Mouse (Mus musculus) limb, embryonic 10.5 days (tissue): ENCODE data around the gene Haus3. TPM values are rescaled to one million over a fixed set of nuclear protein-coding genes. Genes with fewer than 3 reads are reported as not detected.

Experiments used
- DNase-seq: peaks from one replicate; pipeline ENCODE4 v3.0.0-alpha.2; 2017; ENCODE audit warnings: low spot score
- H3K27ac ChIP-seq: fragments of 300-500 bp; sonication (generic); 2 replicates; pipeline ENCODE4 v1.5.1; 2016; ENCODE audit warnings: mild to moderate bottlenecking
- H3K27me3 ChIP-seq: fragments of 300-500 bp; sonication (generic); 2 replicates; pipeline ENCODE4 v1.6.1; 2016; ENCODE audit warnings: low read depth, mild to moderate bottlenecking; ENCODE audit not compliant: poor library complexity, severe bottlenecking
- H3K36me3 ChIP-seq: fragments of 300-500 bp; sonication (generic); 2 replicates; pipeline ENCODE4 v1.6.1; 2016; ENCODE audit warnings: mild to moderate bottlenecking, moderate library complexity
- H3K4me1 ChIP-seq: fragments of 300-500 bp; sonication (generic); 2 replicates; pipeline ENCODE4 v1.6.1; 2016
- H3K4me3 ChIP-seq: fragments of 300-500 bp; sonication (generic); 2 replicates; pipeline ENCODE4 v1.5.1; 2016; ENCODE audit warnings: mild to moderate bottlenecking, moderate library complexity
- H3K9me3 ChIP-seq: fragments of 300-500 bp; sonication (generic); replicated peaks from 2 replicates; pipeline ENCODE4 v1.6.1; 2016; ENCODE audit warnings: mild to moderate bottlenecking
- WGBS: fragments of 180-500 bp; shearing (Covaris S2); methylation state at CpG from one replicate; pipeline ENCODE4 v1.1.7; 2016; 5-methylcytosine and 5-hydroxymethylcytosine counted together
- polyA plus RNA-seq: library from polyadenylated mRNA; unstranded; fragments of >200 nt; fragmentation: Nextera tagmentation; extraction: Ambion mirVana; gene quantifications from 2 replicates; pipeline ENCODE4 v1.2.1, GENCODE M21; 2016

Gene Haus3
- polyA plus RNA-seq, 1 experiment from 2014 or later: 58.0 TPM

GRCm38 (mm10) chr5:34148476-34148875, 20.9 kb downstream of the Haus3 start:
- H3K9me3 ChIP-seq: no peaks in the 10 kb centered on the region
- no peak overlapping the region for H3K27ac ChIP-seq
- H3K4me3 ChIP-seq: no peak overlapping the region
- peaks cover 18% of the 10 kb centered on the region for H3K36me3 ChIP-seq
- no peaks in the 10 kb centered on the region for H3K4me1 ChIP-seq
- no peaks in the 10 kb centered on the region for H3K27me3 ChIP-seq
- DNase-seq: no peak

GRCm38 (mm10) chr5:34147554-34147953, 21.8 kb downstream of the Haus3 start:
- Histone ChIP-seq H3K27ac (no peak overlapping the region), H3K27me3 (no peaks in the 10 kb centered on the region), H3K4me1 (no peaks in the 10 kb centered on the region), H3K9me3 (no peaks in the 10 kb centered on the region), H3K4me3 (no peak overlapping the region), H3K36me3 (peaks cover 9% of the 10 kb centered on the region)
- WGBS: 88% methylated on average over 3 of the region's 3 CpGs
- no peak for DNase-seq

- no peaks in the 10 kb centered on the region for H3K9me3 ChIP-seq
- no peaks in the 10 kb centered on the region for H3K4me1 ChIP-seq
- H3K36me3 ChIP-seq: no peaks in the 10 kb centered on the region
- H3K4me3 ChIP-seq: no peak overlapping the region
- WGBS: 6% methylated on average over 1 of the region's 1 CpGs
- no peaks in the 10 kb centered on the region for H3K27me3 ChIP-seq
- peak; percentile 31 for DNase-seq
- H3K27ac ChIP-seq: no peak overlapping the region
These were observed 29.6 kb downstream of the Haus3 start for GRCm38 (mm10) chr5:34139751-34140150.

- Histone ChIP-seq H3K4me1 (no peaks in the 10 kb centered on the region), H3K27ac (no peak overlapping the region), H3K9me3 (no peaks in the 10 kb centered on the region), H3K4me3 (no peak overlapping the region), H3K27me3 (no peaks in the 10 kb centered on the region), H3K36me3 (no peaks in the 10 kb centered on the region)
- DNase-seq: no peak
- 83% methylated on average over 2 of the region's 2 CpGs for WGBS
These were observed 36.6 kb downstream of the Haus3 start for GRCm38 (mm10) chr5:34132731-34133130.

GRCm38 (mm10) chr5:34124131-34124530, 45.2 kb downstream of the Haus3 start:
- H3K36me3 ChIP-seq: no peaks in the 10 kb centered on the region
- H3K9me3 ChIP-seq: no peaks in the 10 kb centered on the region
- H3K4me1 ChIP-seq: no peaks in the 10 kb centered on the region
- H3K27ac ChIP-seq: no peak overlapping the region
- H3K27me3 ChIP-seq: no peaks in the 10 kb centered on the region
- peak; percentile 30 for DNase-seq
- H3K4me3 ChIP-seq: no peak overlapping the region
- 22% methylated on average over 1 of the region's 1 CpGs for WGBS

GRCm38 (mm10) chr5:34119121-34119856, 50.0 kb downstream of the Haus3 start:
- H3K9me3 ChIP-seq: no peaks in the 10 kb centered on the region
- H3K4me1 ChIP-seq: no peaks in the 10 kb centered on the region
- no peak for DNase-seq
- no peaks in the 10 kb centered on the region for H3K36me3 ChIP-seq
- no peaks in the 10 kb centered on the region for H3K27me3 ChIP-seq
- H3K4me3 ChIP-seq: no peak overlapping the region
- 85% methylated on average over 3 of the region's 3 CpGs for WGBS
- no peak overlapping the region for H3K27ac ChIP-seq

GRCm38 (mm10) chr5:34105681-34106080, 63.6 kb downstream of the Haus3 start:
- H3K36me3 ChIP-seq: no peaks in the 10 kb centered on the region
- no peak overlapping the region for H3K27ac ChIP-seq
- DNase-seq: no peak
- no peak overlapping the region for H3K4me3 ChIP-seq
- H3K27me3 ChIP-seq: no peaks in the 10 kb centered on the region
- 96% methylated on average over 1 of the region's 1 CpGs for WGBS
- no peaks in the 10 kb centered on the region for H3K4me1 ChIP-seq
- no peaks in the 10 kb centered on the region for H3K9me3 ChIP-seq

Other genes with a start within 250 kb of the Haus3 start
- 90.5 and 93.8 TPM in 2 replicates for gene Nelfa, start 233.1 kb downstream of the Haus3 start, polyA plus RNA-seq
- 174 TPM in 2 replicates for gene Gm1673, start 186.1 kb downstream of the Haus3 start, polyA plus RNA-seq
- gene Nat8l, start 173.5 kb downstream of the Haus3 start, polyA plus RNA-seq: 0.15 and 0.18 TPM in 2 replicates
- 0.59 and 0.63 TPM in 2 replicates for gene Poln, start 79 bp downstream of the Haus3 start, polyA plus RNA-seq
- gene Mxd4, start 18.2 kb upstream of the Haus3 start, polyA plus RNA-seq: 13.2 and 25.3 TPM in 2 replicates
- gene Zfyve28, start 118.9 kb upstream of the Haus3 start, polyA plus RNA-seq: 0.62 and 0.76 TPM in 2 replicates
- gene Cfap99, start 119.1 kb upstream of the Haus3 start, polyA plus RNA-seq: not detected in 2 replicates
- gene Rnf4, start 166.8 kb upstream of the Haus3 start, polyA plus RNA-seq: 188 and 207 TPM in 2 replicates
- 13.9 and 15.1 TPM in 2 replicates for gene Fam193a, start 200.4 kb upstream of the Haus3 start, polyA plus RNA-seq